Mouse (Mus musculus): ENCODE data around the gene Cacng6. TPM values are rescaled to one million over a fixed set of nuclear protein-coding genes. Genes with fewer than 3 reads are reported as not detected.

Gene Cacng6
- total and polyA plus RNA-seq, 3 experiments, result 0.08 TPM; not detected in 2

GRCm38 (mm10) chr7:3437941-3438340, 13.9 kb downstream of the Cacng6 start:
- Histone ChIP-seq H3K4me1 (ENCODE audit: control insufficient read depth in 1 of 2, insufficient read depth in 2 of 2, low read length in 2 of 2) (peaks cover 0 to 6% of the 10 kb centered on the region in 2 experiments; a peak in 2 of 4 replicates), H3K27ac (ENCODE audit: control insufficient read depth, low read depth, low read length) (no peak overlapping the region), H3K36me3 (ENCODE audit: control insufficient read depth in 1 of 2, insufficient read depth in 2 of 2, low read length in 2 of 2) (no peaks in the 10 kb centered on the region; a peak in 1 of 4 replicates), H3K4me3 (ENCODE audit: control insufficient read depth in 1 of 2, insufficient read depth in 1 of 2, low read depth in 2 of 2, low read length in 2 of 2) (no peak overlapping the region), H3K9ac (ENCODE audit: control insufficient read depth, low read depth, low read length, poor library complexity, severe bottlenecking) (no peak overlapping the region), H3K27me3 (ENCODE audit: control insufficient read depth in 1 of 2, insufficient read depth in 2 of 2, low read length in 2 of 2) (peaks cover 0 to 2% of the 10 kb centered on the region in 2 experiments; a peak in 1 of 4 replicates), H3K79me2 (ENCODE audit: control insufficient read depth, insufficient read depth, low read length, poor library complexity) (no peaks in the 10 kb centered on the region), H3K9me3 (replicated peaks; ENCODE audit: insufficient read depth, low read length) (no peaks in the 10 kb centered on the region)
- DNase-seq (ENCODE audit: low read depth, low spot score), result no peak
- TF ChIP-seq TBP (IDR thresholded peaks at IDR 0.05; ENCODE audit: low read depth, low read length), result no peak
- TF ChIP-seq POLR2AphosphoS5 (IDR thresholded peaks at IDR 0.05; ENCODE audit: borderline replicate concordance, low read depth, low read length), result no peak
- no peak for TF ChIP-seq ZC3H11A (IDR thresholded peaks at IDR 0.05; ENCODE audit: low read depth, low read length)
- no peak for TF ChIP-seq MAZ (IDR thresholded peaks at IDR 0.05; ENCODE audit: low read depth, low read length)
- no peak for TF ChIP-seq TCF12 (IDR thresholded peaks at IDR 0.05; ENCODE audit: low read depth, low read length)
- no peak for TF ChIP-seq ZKSCAN1 (IDR thresholded peaks at IDR 0.05; ENCODE audit: low read depth, low read length)
- no peak for TF ChIP-seq BHLHE40 (IDR thresholded peaks at IDR 0.05; ENCODE audit: borderline replicate concordance, low read depth, low read length)
- no peak for TF ChIP-seq GATA1 (IDR thresholded peaks at IDR 0.05; ENCODE audit: low read depth, low read length)
- TF ChIP-seq GABPA (IDR thresholded peaks at IDR 0.05; ENCODE audit: low read depth, low read length), result no peak
- TF ChIP-seq POLR2AphosphoS2 (IDR thresholded peaks at IDR 0.05; ENCODE audit: low read length), result no peak
- no peak for TF ChIP-seq MYB (IDR thresholded peaks at IDR 0.05; ENCODE audit: low read depth, low read length)
- no peak for TF ChIP-seq RCOR1 (IDR thresholded peaks at IDR 0.05; ENCODE audit: low read depth, low read length)
- TF ChIP-seq SIN3A (IDR thresholded peaks at IDR 0.05; ENCODE audit: low read length), result no peak
- TF ChIP-seq USF1 (IDR thresholded peaks at IDR 0.05; ENCODE audit: low read depth, low read length), result no peak
- no peak for TF ChIP-seq E2F4 (IDR thresholded peaks at IDR 0.05; ENCODE audit: borderline replicate concordance, low read depth, low read length)
- no peak for TF ChIP-seq TAL1 (IDR thresholded peaks at IDR 0.05; ENCODE audit: low read length)

- Histone ChIP-seq H3K4me3 (ENCODE audit: control insufficient read depth in 1 of 2, insufficient read depth in 1 of 2, low read depth in 2 of 2, low read length in 2 of 2) (no peak overlapping the region), H3K4me1 (ENCODE audit: control insufficient read depth in 1 of 2, insufficient read depth in 2 of 2, low read length in 2 of 2) (peaks cover 0 to 6% of the 10 kb centered on the region in 2 experiments; a peak in 2 of 4 replicates), H3K27ac (ENCODE audit: control insufficient read depth, low read depth, low read length) (no peak overlapping the region), H3K9ac (ENCODE audit: control insufficient read depth, low read depth, low read length, poor library complexity, severe bottlenecking) (no peak overlapping the region), H3K27me3 (ENCODE audit: control insufficient read depth in 1 of 2, insufficient read depth in 2 of 2, low read length in 2 of 2) (peaks cover 0 to 2% of the 10 kb centered on the region in 2 experiments; a peak in 1 of 4 replicates), H3K36me3 (ENCODE audit: control insufficient read depth in 1 of 2, insufficient read depth in 2 of 2, low read length in 2 of 2) (no peaks in the 10 kb centered on the region; a peak in 1 of 4 replicates), H3K9me3 (replicated peaks; ENCODE audit: insufficient read depth, low read length) (no peaks in the 10 kb centered on the region), H3K79me2 (ENCODE audit: control insufficient read depth, insufficient read depth, low read length, poor library complexity) (no peaks in the 10 kb centered on the region)
- no peak for TF ChIP-seq ELF1 (IDR thresholded peaks at IDR 0.05; ENCODE audit: low read depth, low read length)
- TF ChIP-seq POLR2A (IDR thresholded peaks at IDR 0.05; ENCODE audit: control insufficient read depth in 1 of 2, insufficient read depth in 1 of 2, low read depth in 1 of 2, low read length in 2 of 2, poor library complexity in 1 of 2), result no peak
- no peak for TF ChIP-seq ETS1 (IDR thresholded peaks at IDR 0.05; ENCODE audit: low read depth, low read length)
- TF ChIP-seq HCFC1 (IDR thresholded peaks at IDR 0.05; ENCODE audit: low read depth, low read length), result no peak
- TF ChIP-seq ZMIZ1 (IDR thresholded peaks at IDR 0.05; ENCODE audit: low read depth, low read length), result no peak
- TF ChIP-seq ZNF384 (IDR thresholded peaks at IDR 0.05; ENCODE audit: low read depth, low read length), result no peak
- TF ChIP-seq MAZ (IDR thresholded peaks at IDR 0.05; ENCODE audit: low read depth, low read length), result no peak
- TF ChIP-seq USF2 (IDR thresholded peaks at IDR 0.05; ENCODE audit: borderline replicate concordance in 1 of 2, insufficient read depth in 1 of 2, low read depth in 1 of 2, low read length in 2 of 2), result no peak
- TF ChIP-seq KAT2A (conservative IDR thresholded peaks at IDR 0.05; ENCODE audit: low read depth, low read length), result no peak
- no peak for TF ChIP-seq SIN3A (IDR thresholded peaks at IDR 0.05; ENCODE audit: low read length)
- no peak for TF ChIP-seq EP300 (IDR thresholded peaks at IDR 0.05; ENCODE audit: low read depth in 1 of 2, low read length in 2 of 2)
- no peak for TF ChIP-seq UBTF (IDR thresholded peaks at IDR 0.05; ENCODE audit: borderline replicate concordance, insufficient read depth, low read depth, low read length)
- no peak for TF ChIP-seq CHD2 (IDR thresholded peaks at IDR 0.05; ENCODE audit: low read length)
- TF ChIP-seq MXI1 (IDR thresholded peaks at IDR 0.05; ENCODE audit: low read depth, low read length), result no peak
- TF ChIP-seq NELFE (IDR thresholded peaks at IDR 0.05; ENCODE audit: low read depth, low read length), result no peak
- no peak for TF ChIP-seq NRF1 (IDR thresholded peaks at IDR 0.05; ENCODE audit: insufficient read depth, low read depth, low read length, poor library complexity, severe bottlenecking)
- no peak for TF ChIP-seq MYB (IDR thresholded peaks at IDR 0.05; ENCODE audit: low read depth, low read length)
- TF ChIP-seq POLR2AphosphoS5 (IDR thresholded peaks at IDR 0.05; ENCODE audit: borderline replicate concordance, low read depth, low read length), result no peak
- no peak for TF ChIP-seq MAFK (IDR thresholded peaks at IDR 0.05; ENCODE audit: borderline replicate concordance, low read depth, low read length)
- no peak for DNase-seq (ENCODE audit: low read depth, low spot score)
Observed at GRCm38 (mm10) chr7:3439984-3440383, 16.0 kb downstream of the Cacng6 start.

All from MEL (cell line).